Mouse (Mus musculus) heart, embryonic 12.5 days (tissue): ENCODE measurements around the gene Fam208a. TPM values are rescaled to one million over a fixed set of nuclear protein-coding genes. Genes with fewer than 3 reads are reported as not detected.

Source experiments
- ATAC-seq: fragments of 200-750 bp; cut with Nextera tagmentation; 2 replicates; pipeline ENCODE4 v1.8.0; 2017; ENCODE audit warnings: moderate TSS enrichment, moderate library complexity; ENCODE audit not compliant: insufficient number of reproducible peaks, low FRiP score
- H3K27ac ChIP-seq: fragments of 300-500 bp; sonication (generic); 2 replicates; pipeline ENCODE4 v1.5.1; 2016; ENCODE audit warnings: mild to moderate bottlenecking, moderate library complexity; ENCODE audit not compliant: poor library complexity, severe bottlenecking
- H3K27me3 ChIP-seq: fragments of 300-500 bp; sonication (generic); replicated peaks from 2 replicates; pipeline ENCODE4 v1.6.1; 2016; ENCODE audit warnings: mild to moderate bottlenecking, moderate library complexity
- H3K36me3 ChIP-seq: fragments of 300-500 bp; sonication (generic); 2 replicates; pipeline ENCODE4 v1.6.1; 2016; ENCODE audit warnings: mild to moderate bottlenecking, moderate library complexity
- H3K4me1 ChIP-seq: fragments of 300-500 bp; sonication (generic); replicated peaks from 2 replicates; pipeline ENCODE4 v1.6.1; 2016; ENCODE audit warnings: mild to moderate bottlenecking
- H3K4me2 ChIP-seq: fragments of 300-500 bp; sonication (generic); 2 replicates; pipeline ENCODE4 v1.6.1; 2016; ENCODE audit warnings: mild to moderate bottlenecking, moderate library complexity
- H3K4me3 ChIP-seq: fragments of 300-500 bp; sonication (generic); 2 replicates; pipeline ENCODE4 v1.5.1; 2016; ENCODE audit warnings: mild to moderate bottlenecking
- H3K9ac ChIP-seq: fragments of 300-500 bp; sonication (generic); 2 replicates; pipeline ENCODE4 v1.6.1; 2016; ENCODE audit warnings: mild to moderate bottlenecking, moderate library complexity
- H3K9me3 ChIP-seq: fragments of 300-500 bp; sonication (generic); replicated peaks from 2 replicates; pipeline ENCODE4 v1.6.1; 2016; ENCODE audit warnings: mild to moderate bottlenecking, moderate library complexity
- WGBS: fragments of 180-500 bp; shearing (Covaris S2); methylation state at CpG from one replicate; pipeline ENCODE4 v1.1.7; 2016; 5-methylcytosine and 5-hydroxymethylcytosine counted together
- polyA plus RNA-seq: library from polyadenylated mRNA; unstranded; fragments of >200 nt; fragmentation: Nextera tagmentation; extraction: Ambion mirVana; gene quantifications from 2 replicates; pipeline ENCODE4 v1.2.1, GENCODE M21; 2016

Gene Fam208a
- 13.1 and 14.5 TPM in 2 replicates for polyA plus RNA-seq

DNA sequence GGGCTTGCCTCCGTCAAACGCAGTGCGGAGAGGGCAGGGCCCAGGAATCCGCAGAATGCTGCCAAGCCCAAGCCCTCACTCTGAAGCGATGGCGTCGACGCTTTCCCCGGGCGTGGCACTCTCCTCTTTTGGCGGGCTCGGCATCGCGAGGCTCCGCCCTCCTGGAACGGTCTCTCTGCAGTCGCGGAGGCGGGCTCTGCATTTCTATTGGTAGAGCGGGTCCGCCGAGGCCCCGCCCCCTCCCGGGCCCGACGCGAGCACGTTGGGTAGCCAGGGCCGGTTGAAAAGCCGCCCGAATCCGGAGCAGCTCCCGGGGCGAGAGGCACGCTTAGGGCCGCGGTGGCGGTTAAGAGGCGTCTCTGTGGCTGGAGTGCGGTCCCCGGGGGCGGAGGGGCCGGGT is at the start of gene Fam208a:
Fam208a (plus strand) TSS at position 262 of the 400 bp plus-strand sequence.
- WGBS = 1% methylated on average over 43 of the region's 43 CpGs
- peak within 1 kb of the TSS; percentile 75 for H3K4me3 ChIP-seq

DNA sequence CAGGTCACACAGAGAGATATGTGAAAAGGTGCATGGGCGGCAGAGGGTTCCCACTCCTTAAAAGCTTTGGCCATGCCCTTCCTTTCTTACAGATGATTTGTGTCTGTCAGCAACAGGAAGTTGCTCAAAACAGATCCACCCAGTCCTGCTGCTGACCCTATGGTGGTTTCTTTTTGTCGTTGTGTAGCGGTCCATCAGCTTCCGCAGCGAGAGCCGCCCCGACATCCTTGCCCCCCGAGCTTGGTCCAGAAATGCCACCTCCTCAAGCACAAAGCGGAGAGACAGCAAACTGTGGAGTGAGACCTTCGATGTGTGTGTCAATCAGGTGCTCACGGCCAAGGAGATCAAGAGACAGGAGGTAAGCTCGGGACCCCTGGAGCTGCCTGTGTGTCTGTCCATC is 49.2 kb upstream of the Fam208a start:
- WGBS = 76% methylated on average over 12 of the region's 12 CpGs
- H3K4me2 ChIP-seq = no peak overlapping the region

More for the DNA sequence above, at the start of gene Fam208a:
- peak; percentile 97 for ATAC-seq
- H3K36me3 ChIP-seq = peaks cover 10% of the 10 kb centered on the region
- H3K27me3 ChIP-seq = no peaks in the 10 kb centered on the region
- H3K4me2 ChIP-seq = peak within 1 kb of the TSS; percentile 81
- no peaks in the 10 kb centered on the region for H3K4me1 ChIP-seq
- H3K9ac ChIP-seq = peak within 1 kb of the TSS; percentile 92
- H3K27ac ChIP-seq = peak within 1 kb of the TSS; percentile 98
- H3K9me3 ChIP-seq = peaks cover 13% of the 10 kb centered on the region

GRCm38 (mm10) chr14:27381459-27381858 is 47.2 kb upstream of the Fam208a start:
- Histone ChIP-seq H3K4me1 (no peaks in the 10 kb centered on the region), H3K4me3 (no peak overlapping the region), H3K9me3 (no peaks in the 10 kb centered on the region), H3K4me2 (no peak overlapping the region), H3K27ac (no peak overlapping the region), H3K9ac (no peak overlapping the region), H3K27me3 (no peaks in the 10 kb centered on the region), H3K36me3 (peaks cover 13% of the 10 kb centered on the region; the same call in 1 of the 2 replicates)
- WGBS = 77% methylated on average over 7 of the region's 7 CpGs
- no peak for ATAC-seq

More for the DNA sequence above, 49.2 kb upstream of the Fam208a start:
- Histone ChIP-seq H3K9ac (no peak overlapping the region), H3K4me1 (no peaks in the 10 kb centered on the region), H3K36me3 (peaks cover 4% of the 10 kb centered on the region; the same call in 1 of the 2 replicates), H3K9me3 (no peaks in the 10 kb centered on the region), H3K4me3 (no peak overlapping the region), H3K27ac (no peak overlapping the region), H3K27me3 (no peaks in the 10 kb centered on the region)
- ATAC-seq = no peak

- H3K27me3 ChIP-seq = no peaks in the 10 kb centered on the region
- ATAC-seq = no peak
- no peak overlapping the region for H3K4me2 ChIP-seq
- no peaks in the 10 kb centered on the region for H3K9me3 ChIP-seq
- no peak overlapping the region for H3K27ac ChIP-seq
- H3K36me3 ChIP-seq = peaks cover 13% of the 10 kb centered on the region; the same call in 1 of the 2 replicates
- no peak overlapping the region for H3K4me3 ChIP-seq
- WGBS = 83% methylated on average over 5 of the region's 5 CpGs
- no peak overlapping the region for H3K9ac ChIP-seq
- no peaks in the 10 kb centered on the region for H3K4me1 ChIP-seq
These were observed 45.3 kb upstream of the Fam208a start for GRCm38 (mm10) chr14:27383321-27383830.

- no peak overlapping the region for H3K9ac ChIP-seq
- H3K9me3 ChIP-seq = no peaks in the 10 kb centered on the region
- no peak overlapping the region for H3K27ac ChIP-seq
- no peaks in the 10 kb centered on the region for H3K27me3 ChIP-seq
- H3K4me3 ChIP-seq = no peak overlapping the region
- peaks cover 13% of the 10 kb centered on the region; the same call in 1 of the 2 replicates for H3K36me3 ChIP-seq
- 87% methylated on average over 4 of the region's 4 CpGs for WGBS
- no peak for ATAC-seq
- H3K4me1 ChIP-seq = no peaks in the 10 kb centered on the region
- no peak overlapping the region for H3K4me2 ChIP-seq
These were observed 44.5 kb upstream of the Fam208a start for GRCm38 (mm10) chr14:27384143-27384542.

- H3K36me3 ChIP-seq = peaks cover 13% of the 10 kb centered on the region; the same call in 1 of the 2 replicates
These were observed 40.0 kb upstream of the Fam208a start for GRCm38 (mm10) chr14:27388616-27389015.

DNA sequence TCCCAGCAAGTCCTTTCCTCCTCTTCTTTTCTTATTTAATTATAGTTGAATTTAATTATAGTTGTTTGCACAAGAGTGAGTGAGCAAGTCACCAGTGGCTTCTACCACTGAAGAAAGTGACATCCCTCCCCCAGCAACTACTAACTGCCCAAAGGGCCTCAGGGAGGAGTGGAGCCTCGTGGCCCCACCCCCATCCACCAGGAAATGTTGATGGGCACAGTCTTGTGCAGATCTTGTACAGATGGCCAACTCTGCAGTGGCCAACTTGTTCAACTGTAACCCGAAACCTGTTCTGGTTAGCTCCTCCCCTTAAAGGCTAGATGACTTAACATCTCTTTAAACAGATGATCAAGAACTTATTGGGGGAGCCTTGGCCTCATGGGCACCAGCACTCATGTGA is 38.9 kb upstream of the Fam208a start:
- 78% methylated on average over 2 of the region's 2 CpGs for WGBS
- H3K9ac ChIP-seq = no peak overlapping the region
- ATAC-seq = no peak
- H3K36me3 ChIP-seq = 0 out of 2 replicates have a peak, but pooled peaks cover 7% of the 10 kb centered on the region
- H3K4me2 ChIP-seq = no peak overlapping the region
- H3K9me3 ChIP-seq = no peaks in the 10 kb centered on the region
- no peak overlapping the region for H3K27ac ChIP-seq
- H3K27me3 ChIP-seq = no peaks in the 10 kb centered on the region
- 0 out of 2 replicates have a peak, but pooled peaks cover 3% of the 10 kb centered on the region for H3K4me1 ChIP-seq
- H3K4me3 ChIP-seq = no peak overlapping the region

More at GRCm38 (mm10) chr14:27388616-27389015, 40.0 kb upstream of the Fam208a start:
- Histone ChIP-seq H3K4me1 (0 out of 2 replicates have a peak, but pooled peaks cover 3% of the 10 kb centered on the region), H3K27ac (no peak overlapping the region), H3K27me3 (no peaks in the 10 kb centered on the region), H3K9ac (no peak overlapping the region), H3K4me3 (no peak overlapping the region), H3K4me2 (no peak overlapping the region), H3K9me3 (no peaks in the 10 kb centered on the region)
- ATAC-seq = no peak

DNA sequence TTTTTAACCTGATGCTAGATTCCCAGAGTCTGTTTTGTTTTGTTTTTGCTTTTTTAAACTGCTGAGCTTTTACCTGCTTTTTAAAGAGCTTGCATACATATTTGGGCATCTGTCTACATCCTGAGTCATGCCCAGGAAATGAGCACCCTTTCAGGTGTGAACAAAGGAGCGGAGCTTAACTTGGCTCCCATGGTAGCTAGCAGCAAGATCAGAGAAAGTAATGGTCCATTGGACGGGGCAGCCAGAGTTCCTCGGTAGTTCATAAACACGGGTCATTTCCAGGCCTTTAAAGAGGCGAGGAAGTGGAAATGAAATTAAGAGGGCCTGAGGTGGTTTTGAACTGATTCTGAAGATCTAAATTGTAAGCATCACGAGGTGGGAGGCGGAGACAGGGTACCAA is 38.0 kb upstream of the Fam208a start:
- no peak overlapping the region for H3K9ac ChIP-seq
- no peak overlapping the region for H3K27ac ChIP-seq
- 0 out of 2 replicates have a peak, but pooled peaks cover 4% of the 10 kb centered on the region for H3K36me3 ChIP-seq
- 83% methylated on average over 7 of the region's 7 CpGs for WGBS
- no peak overlapping the region for H3K4me2 ChIP-seq
- no peaks in the 10 kb centered on the region for H3K9me3 ChIP-seq
- no peak overlapping the region for H3K4me3 ChIP-seq
- H3K27me3 ChIP-seq = no peaks in the 10 kb centered on the region
- no peak for ATAC-seq
- 0 out of 2 replicates have a peak, but pooled peaks cover 3% of the 10 kb centered on the region for H3K4me1 ChIP-seq

DNA sequence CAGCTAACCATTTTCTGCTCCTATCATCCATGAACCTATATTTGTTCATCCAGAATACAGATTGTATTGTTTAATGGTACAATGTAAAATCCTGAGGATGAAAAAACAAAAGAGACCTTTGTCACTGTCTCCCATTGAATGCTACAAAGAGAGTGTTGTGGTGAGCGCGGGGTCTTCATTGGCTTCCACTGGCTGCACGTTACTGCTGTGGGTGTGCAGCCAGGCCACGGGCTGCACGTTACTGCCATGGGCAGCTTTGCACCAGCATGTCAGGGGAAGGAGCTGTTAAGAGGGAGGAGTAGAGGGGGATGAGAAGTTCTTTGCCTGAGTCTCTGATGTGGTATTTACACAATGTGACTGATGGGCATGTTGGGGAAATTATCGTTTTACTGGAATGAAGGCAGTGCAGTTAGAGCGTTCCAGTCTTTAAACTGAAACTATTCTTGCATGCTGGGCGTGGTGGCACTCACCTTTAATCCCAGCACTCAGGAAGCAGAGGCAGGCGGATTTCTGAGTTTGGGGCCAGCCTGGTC is 36.8 kb upstream of the Fam208a start:
- H3K27ac ChIP-seq = no peak overlapping the region
- 83% methylated on average over 9 of the region's 9 CpGs for WGBS
- H3K27me3 ChIP-seq = no peaks in the 10 kb centered on the region
- 0 out of 2 replicates have a peak, but pooled peaks cover 3% of the 10 kb centered on the region for H3K4me1 ChIP-seq
- no peaks in the 10 kb centered on the region for H3K36me3 ChIP-seq
- H3K4me2 ChIP-seq = no peak overlapping the region
- no peak overlapping the region for H3K4me3 ChIP-seq
- no peak for ATAC-seq
- H3K9ac ChIP-seq = no peak overlapping the region
- no peaks in the 10 kb centered on the region for H3K9me3 ChIP-seq

DNA sequence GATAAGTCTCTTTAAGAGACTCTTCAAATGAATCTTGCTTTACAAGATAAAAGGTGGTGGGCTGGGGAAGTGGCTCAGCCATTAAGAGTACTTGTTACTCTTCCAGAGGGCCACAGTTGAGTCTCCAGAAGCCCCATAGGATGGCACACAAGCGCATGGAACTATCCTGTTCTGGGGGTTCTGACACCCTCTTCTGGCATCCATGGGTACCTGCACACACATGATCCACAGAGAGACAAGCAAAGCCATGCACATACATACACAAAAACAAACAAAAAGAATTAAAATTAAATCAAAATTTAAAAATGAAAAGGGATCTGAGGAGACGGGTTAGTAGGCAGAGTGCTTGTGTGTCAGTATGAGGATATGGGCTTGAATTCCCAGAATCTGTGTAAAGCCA is 36.0 kb upstream of the Fam208a start:
- no peaks in the 10 kb centered on the region for H3K27me3 ChIP-seq
- no peaks in the 10 kb centered on the region for H3K9me3 ChIP-seq
- 0 out of 2 replicates have a peak, but pooled peaks cover 3% of the 10 kb centered on the region for H3K4me1 ChIP-seq
- no peak overlapping the region for H3K27ac ChIP-seq
- ATAC-seq = no peak
- 93% methylated on average over 2 of the region's 2 CpGs for WGBS
- no peak overlapping the region for H3K9ac ChIP-seq
- H3K4me3 ChIP-seq = no peak overlapping the region
- H3K36me3 ChIP-seq = peaks cover 2% of the 10 kb centered on the region
- no peak overlapping the region for H3K4me2 ChIP-seq

GRCm38 (mm10) chr14:27393806-27394205 is 34.8 kb upstream of the Fam208a start:
- peaks cover 13% of the 10 kb centered on the region for H3K36me3 ChIP-seq
- WGBS = 46% methylated on average over 10 of the region's 10 CpGs
- H3K27me3 ChIP-seq = no peaks in the 10 kb centered on the region
- no peak overlapping the region for H3K4me2 ChIP-seq
- no peak overlapping the region for H3K27ac ChIP-seq
- no peaks in the 10 kb centered on the region for H3K9me3 ChIP-seq
- 0 out of 2 replicates have a peak, but pooled peaks cover 3% of the 10 kb centered on the region for H3K4me1 ChIP-seq
- H3K4me3 ChIP-seq = no peak overlapping the region
- no peak overlapping the region for H3K9ac ChIP-seq
- no peak for ATAC-seq
